Mouse (Mus musculus) lung, adult 2 months (tissue): ENCODE measurements around the gene Hikeshi.

ENCODE experiments used
- CTCF ChIP-seq: fragments of 200-500 bp; IDR thresholded peaks from 2 replicates; pipeline ENCODE4 v1.5.1; 2011; ENCODE audit warnings: mild to moderate bottlenecking, low read length, control low read depth; ENCODE audit not compliant: insufficient read depth
- POLR2A ChIP-seq: fragments of 200-500 bp; IDR thresholded peaks from 2 replicates; pipeline ENCODE4 v1.6.1; 2011; ENCODE audit warnings: low read depth, mild to moderate bottlenecking, control low read depth, low read length, borderline replicate concordance; ENCODE audit errors: extremely low read depth

GRCm38 (mm10) chr7:89966771-89967170 lies 25.8 kb upstream of the Hikeshi start:
- TF ChIP-seq POLR2A (no peak), CTCF (no peak)
